Mouse (Mus musculus): ENCODE measurements at regions not wholly inside any gene's neighbourhood (a gene's known extent, or its start where the extent isn't known, plus 50 kb on each side); places are given as distances from the start of the nearest gene placed in this dataset. TPM values are rescaled to one million over a fixed set of nuclear protein-coding genes. Genes with fewer than 3 reads are reported as not detected.

DNA sequence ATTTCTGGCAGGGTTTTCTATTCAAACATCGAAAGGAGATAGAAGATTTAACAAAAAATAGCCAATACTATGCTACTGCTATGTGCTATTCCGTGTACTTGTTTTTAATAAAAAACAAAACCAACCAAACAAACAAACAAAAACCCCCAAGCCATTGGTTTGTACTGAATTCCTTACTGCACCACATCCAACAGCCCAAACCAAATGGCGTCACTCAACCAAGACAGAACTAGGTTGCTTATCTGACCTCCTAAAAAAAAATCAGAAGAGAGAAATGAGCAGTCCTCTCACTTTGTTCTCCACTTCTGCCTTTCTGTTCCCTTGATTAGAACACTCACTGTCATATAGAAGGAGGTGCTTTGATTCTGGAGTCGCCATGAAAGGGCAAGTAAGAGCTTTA is 68.6 kb upstream of the Klf7 start:
- no peak for ATAC-seq (ENCODE audit: low read depth)
- Histone ChIP-seq H3K27me3 (ENCODE audit: control insufficient read depth, insufficient read depth, low read depth, low read length) (no peaks in the 10 kb centered on the region), H3K9me3 (replicated peaks; ENCODE audit: control insufficient read depth, low read length) (no peaks in the 10 kb centered on the region), H3K4me2 (ENCODE audit: low read depth, low read length) (no peak overlapping the region), H3K4me3 (ENCODE audit: low read depth, low read length) (no peak overlapping the region), H3K36me3 (ENCODE audit: control insufficient read depth, insufficient read depth) (no peaks in the 10 kb centered on the region), H3K27ac (ENCODE audit: low read length) (no peak overlapping the region), H3K9ac (ENCODE audit: low read depth, low read length) (no peak overlapping the region), H3K4me1 (ENCODE audit: control insufficient read depth, low read depth, low read length) (no peaks in the 10 kb centered on the region)
- WGBS (ENCODE audit: insufficient replicate concordance): 57% methylated on average over 4 of the region's 4 CpGs

DNA sequence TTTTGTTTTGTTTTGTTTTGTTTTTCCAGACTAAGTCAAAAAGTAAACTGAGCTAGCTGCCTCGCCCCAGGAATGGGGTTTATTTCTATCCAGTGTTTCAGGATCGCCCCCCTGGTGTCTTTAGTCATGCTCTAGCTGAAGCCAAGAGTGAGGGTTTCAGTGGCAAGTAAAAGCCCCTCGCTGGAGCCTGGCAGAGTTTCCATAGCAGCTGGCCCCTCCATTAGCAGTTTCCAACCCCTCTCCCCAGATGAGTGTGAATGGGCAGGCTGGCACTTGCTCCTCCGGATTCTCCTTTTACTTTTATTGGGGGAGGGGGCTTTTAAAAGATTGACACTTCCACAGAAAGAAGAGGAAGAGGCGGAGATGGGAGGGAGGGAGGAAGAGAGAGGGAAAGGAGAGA is 68.0 kb upstream of the Klf7 start:
- H3K27ac ChIP-seq (ENCODE audit: low read length): no peak overlapping the region
- H3K36me3 ChIP-seq (ENCODE audit: control insufficient read depth, insufficient read depth): no peaks in the 10 kb centered on the region
- ATAC-seq (ENCODE audit: low read depth): no peak
- no peak overlapping the region for H3K4me3 ChIP-seq (ENCODE audit: low read depth, low read length)
- H3K4me2 ChIP-seq (ENCODE audit: low read depth, low read length): no peak overlapping the region
- H3K9me3 ChIP-seq (replicated peaks; ENCODE audit: control insufficient read depth, low read length): no peaks in the 10 kb centered on the region
- no peak overlapping the region for H3K9ac ChIP-seq (ENCODE audit: low read depth, low read length)
- no peaks in the 10 kb centered on the region for H3K4me1 ChIP-seq (ENCODE audit: control insufficient read depth, low read depth, low read length)
- no peaks in the 10 kb centered on the region for H3K27me3 ChIP-seq (ENCODE audit: control insufficient read depth, insufficient read depth, low read depth, low read length)
- 21% methylated on average over 5 of the region's 5 CpGs for WGBS (ENCODE audit: insufficient replicate concordance)

DNA sequence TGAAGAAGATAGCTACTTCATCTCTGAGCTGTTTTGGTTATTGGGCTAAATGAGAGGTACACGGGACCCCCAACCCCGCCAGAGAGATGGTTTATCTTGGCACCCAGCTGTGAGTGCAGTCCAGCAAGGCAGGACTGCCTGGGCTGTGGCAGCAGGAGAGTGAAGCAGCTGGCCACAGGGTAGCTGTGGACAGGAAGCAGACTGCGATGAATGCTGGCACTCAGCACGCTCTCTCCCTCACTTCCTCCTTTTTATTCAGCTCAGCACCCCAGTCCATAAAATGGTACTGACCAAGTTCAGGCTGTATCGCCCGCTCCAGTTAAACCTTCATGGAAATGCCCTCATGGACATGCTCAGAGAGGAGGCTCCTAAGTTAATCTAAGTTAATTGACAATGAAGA is 67.4 kb upstream of the Klf7 start:
- Histone ChIP-seq H3K27me3 (ENCODE audit: control insufficient read depth, insufficient read depth, low read depth, low read length) (no peaks in the 10 kb centered on the region), H3K9ac (ENCODE audit: low read depth, low read length) (no peak overlapping the region), H3K4me3 (ENCODE audit: low read depth, low read length) (no peak overlapping the region), H3K4me1 (ENCODE audit: control insufficient read depth, low read depth, low read length) (no peaks in the 10 kb centered on the region), H3K4me2 (ENCODE audit: low read depth, low read length) (no peak overlapping the region), H3K36me3 (ENCODE audit: control insufficient read depth, insufficient read depth) (no peaks in the 10 kb centered on the region), H3K9me3 (replicated peaks; ENCODE audit: control insufficient read depth, low read length) (no peaks in the 10 kb centered on the region), H3K27ac (ENCODE audit: low read length) (no peak overlapping the region)
- WGBS (ENCODE audit: insufficient replicate concordance): 10% methylated on average over 6 of the region's 6 CpGs
- peak; percentile 21; the same call in 1 of the 2 replicates for ATAC-seq (ENCODE audit: low read depth)

DNA sequence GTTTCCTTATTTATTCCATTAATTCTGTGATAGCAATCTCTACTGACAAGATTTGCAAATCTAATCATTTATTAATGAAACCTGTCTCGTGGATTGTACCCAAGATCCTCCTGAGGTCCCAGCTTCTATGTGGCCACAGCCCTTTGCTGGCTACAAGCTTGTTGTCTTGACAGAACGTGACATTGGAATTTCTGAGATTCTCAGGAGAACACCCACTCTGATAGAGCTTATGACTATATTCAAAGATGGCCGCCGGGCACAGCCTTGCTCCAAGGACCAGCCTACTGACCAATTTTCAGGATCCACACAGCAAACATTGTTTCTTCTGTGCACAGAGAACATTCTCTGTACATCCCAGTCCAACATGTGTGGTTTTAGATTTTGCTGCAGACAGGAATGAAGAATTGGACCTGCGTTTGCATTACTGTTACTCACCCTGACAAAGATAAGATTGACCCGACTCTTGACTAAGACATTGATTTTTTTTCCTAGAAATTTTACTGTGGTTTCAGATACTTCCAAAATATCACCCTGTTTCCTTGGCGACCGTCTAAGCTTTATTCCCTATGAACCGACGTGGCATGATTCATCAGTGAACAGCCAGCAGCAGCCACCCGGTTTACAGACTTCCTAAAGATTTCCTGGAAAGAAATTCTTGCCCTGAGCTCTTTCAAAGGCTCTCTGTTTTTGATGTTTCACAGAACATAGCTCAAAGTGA is 65.9 kb upstream of the Klf7 start:
- Histone ChIP-seq H3K27ac (ENCODE audit: low read length) (no peak overlapping the region), H3K27me3 (ENCODE audit: control insufficient read depth, insufficient read depth, low read depth, low read length) (no peaks in the 10 kb centered on the region), H3K9ac (ENCODE audit: low read depth, low read length) (no peak overlapping the region), H3K4me1 (ENCODE audit: control insufficient read depth, low read depth, low read length) (no peaks in the 10 kb centered on the region), H3K4me2 (ENCODE audit: low read depth, low read length) (no peak overlapping the region), H3K36me3 (ENCODE audit: control insufficient read depth, insufficient read depth) (no peaks in the 10 kb centered on the region), H3K9me3 (replicated peaks; ENCODE audit: control insufficient read depth, low read length) (no peaks in the 10 kb centered on the region), H3K4me3 (ENCODE audit: low read depth, low read length) (no peak overlapping the region)
- WGBS (ENCODE audit: insufficient replicate concordance): 57% methylated on average over 11 of the region's 11 CpGs
- ATAC-seq (ENCODE audit: low read depth): no peak

DNA sequence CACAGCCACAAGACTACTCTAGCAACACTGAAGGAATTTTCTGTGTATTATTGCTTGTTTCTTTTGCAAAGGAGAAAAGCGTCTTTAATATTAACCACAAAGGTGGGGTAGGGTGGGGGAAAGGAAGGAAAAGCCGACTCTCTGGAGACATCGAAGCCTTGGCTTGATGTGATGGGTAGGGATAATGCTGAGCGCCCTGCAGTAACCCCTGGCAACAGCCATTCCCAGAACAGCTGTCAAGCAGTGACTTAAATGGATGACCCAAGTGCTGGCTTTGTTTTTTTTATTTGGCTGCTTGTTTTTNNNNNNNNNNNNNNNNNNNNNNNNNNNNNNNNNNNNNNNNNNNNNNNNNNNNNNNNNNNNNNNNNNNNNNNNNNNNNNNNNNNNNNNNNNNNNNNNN is 51.6 kb upstream of the Klf7 start:
- no peaks in the 10 kb centered on the region for H3K36me3 ChIP-seq (ENCODE audit: control insufficient read depth, insufficient read depth)
- no peaks in the 10 kb centered on the region for H3K9me3 ChIP-seq (replicated peaks; ENCODE audit: control insufficient read depth, low read length)
- WGBS (ENCODE audit: insufficient replicate concordance): 60% methylated on average over 4 of the region's 4 CpGs

DNA sequence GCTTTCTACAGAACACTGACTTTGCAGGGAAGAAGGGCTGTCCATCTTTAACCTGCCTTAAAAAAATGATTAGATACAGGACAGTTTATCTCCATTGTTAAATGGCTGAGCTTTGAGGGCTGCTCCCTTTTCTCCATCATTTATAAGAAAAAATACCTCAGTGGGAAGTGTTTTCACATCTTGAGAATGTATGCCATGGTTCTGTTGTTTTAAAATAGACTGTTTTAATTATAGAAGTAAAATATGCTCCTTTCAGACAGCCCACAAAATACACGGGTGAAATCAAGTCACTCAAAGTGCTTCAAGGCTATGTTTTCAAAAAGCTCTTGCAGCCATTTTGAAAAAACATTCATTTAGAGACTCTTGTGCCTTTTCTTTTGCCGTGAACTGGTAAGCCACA is 50.0 kb upstream of the Klf7 start:
- H3K4me3 ChIP-seq (ENCODE audit: low read depth, low read length): no peak overlapping the region
- no peaks in the 10 kb centered on the region for H3K36me3 ChIP-seq (ENCODE audit: control insufficient read depth, insufficient read depth)
- no peaks in the 10 kb centered on the region for H3K9me3 ChIP-seq (replicated peaks; ENCODE audit: control insufficient read depth, low read length)
- ATAC-seq (ENCODE audit: low read depth): no peak
- H3K4me2 ChIP-seq (ENCODE audit: low read depth, low read length): no peak overlapping the region
- H3K9ac ChIP-seq (ENCODE audit: low read depth, low read length): no peak overlapping the region
- H3K27me3 ChIP-seq (ENCODE audit: control insufficient read depth, insufficient read depth, low read depth, low read length): no peaks in the 10 kb centered on the region
- no peaks in the 10 kb centered on the region for H3K4me1 ChIP-seq (ENCODE audit: control insufficient read depth, low read depth, low read length)
- H3K27ac ChIP-seq (ENCODE audit: low read length): no peak overlapping the region
- WGBS (ENCODE audit: insufficient replicate concordance): 69% methylated on average over 2 of the region's 2 CpGs

More for the DNA sequence above, 51.6 kb upstream of the Klf7 start:
- H3K27ac ChIP-seq (ENCODE audit: low read length): no peak overlapping the region
- no peaks in the 10 kb centered on the region for H3K4me1 ChIP-seq (ENCODE audit: control insufficient read depth, low read depth, low read length)
- ATAC-seq (ENCODE audit: low read depth): no peak
- H3K4me3 ChIP-seq (ENCODE audit: low read depth, low read length): no peak overlapping the region
- no peaks in the 10 kb centered on the region for H3K27me3 ChIP-seq (ENCODE audit: control insufficient read depth, insufficient read depth, low read depth, low read length)
- no peak overlapping the region for H3K9ac ChIP-seq (ENCODE audit: low read depth, low read length)
- no peak overlapping the region for H3K4me2 ChIP-seq (ENCODE audit: low read depth, low read length)

Small RNA genes in the stretch of these regions (microRNA-seq; reads per million reads assigned to microRNA genes)
- not detected for gene Gm25748
